Mouse (Mus musculus): ENCODE results near the gene Samd4b.
"Not testable (repeated sequence)": the region's sequence is repeated elsewhere in the genome, so short reads cannot be mapped to it uniquely, and the experiment has no call there.

GRCm38 (mm10) chr7:28509121-28509520, 88.8 kb downstream of the Samd4b start:
- TF ChIP-seq CTCF, EP300 (IDR thresholded peaks at IDR 0.05; ENCODE audit: low read depth): not testable (repeated sequence)
